Comparison of ENCODE assay signal across 14 mouse cellular contexts in genomic region chr8:11397126-11397525, GRCm38 (mm10).
"Had no signal": no experiment of that assay in that cellular context is flagged by ENCODE, and none has a peak within 500 bp of the region (broad histone marks: within the 10 kb centered on the region; RNA-seq: fewer than 3 reads in every experiment).

No protein-coding gene starts in this region.

- ATAC-seq: hindbrain, embryonic 16.5 days; inflammation-experienced regulatory T-cells, adult 6 months; intestine, postnatal 0 days had no signal

- H3K9ac ChIP-seq: kidney, embryonic 15.5 days; liver, embryonic 14.5 days; lung, embryonic 14.5 days; neural tube, embryonic 15.5 days had no signal

- H3K4me3 ChIP-seq: kidney, embryonic 15.5 days; left cerebral cortex, adult 2 months; limb, embryonic 10.5 days; midbrain, embryonic 10.5 days; myocyte; neural tube, embryonic 15.5 days had no signal

- H3K4me2 ChIP-seq: kidney, embryonic 15.5 days; lung, embryonic 14.5 days; neural tube, embryonic 15.5 days had no signal

- DNase-seq: kidney, postnatal 25 days; lung, embryonic 14.5 days; midbrain, embryonic 14.5 days had no signal

- H3K27me3 ChIP-seq: kidney, embryonic 15.5 days; neural tube, embryonic 15.5 days had no signal

- H3K36me3 ChIP-seq: midbrain, embryonic 10.5 days; neural tube, embryonic 15.5 days had no signal

- H3K27ac ChIP-seq: left cerebral cortex, adult 2 months; limb, embryonic 10.5 days; liver, embryonic 14.5 days; midbrain, embryonic 10.5 days; neural tube, embryonic 15.5 days; stomach, postnatal 0 days had no signal

- H3K9me3 ChIP-seq: kidney, embryonic 15.5 days; limb, embryonic 10.5 days; midbrain, embryonic 10.5 days; neural tube, embryonic 15.5 days had no signal
